Mouse (Mus musculus) cerebellum, adult 9-10 months (tissue): ENCODE data around the gene Prex1.
A peak's percentile ranks its signal among the peaks of the same experiment; 100 is the strongest.

Source experiments
- DNase-seq: peaks from one replicate; pipeline ENCODE4 v3.0.0; 2022

The Prex1 gene

GRCm38 (mm10) chr2:166658380-166658779, 55.3 kb downstream of the Prex1 start:
- DNase-seq = no peak

- no peak for DNase-seq
Measured at GRCm38 (mm10) chr2:166657451-166658011, 56.1 kb downstream of the Prex1 start.

GRCm38 (mm10) chr2:166656630-166657029, 57.0 kb downstream of the Prex1 start:
- DNase-seq = no peak

- no peak for DNase-seq
Measured at GRCm38 (mm10) chr2:166655727-166656520, 57.7 kb downstream of the Prex1 start.

GRCm38 (mm10) chr2:166655308-166655707, 58.3 kb downstream of the Prex1 start:
- no peak for DNase-seq

GRCm38 (mm10) chr2:166654875-166655274, 58.8 kb downstream of the Prex1 start:
- DNase-seq = no peak

- no peak for DNase-seq
Measured at GRCm38 (mm10) chr2:166653564-166653963, 60.1 kb downstream of the Prex1 start.

GRCm38 (mm10) chr2:166652672-166653071, 61.0 kb downstream of the Prex1 start:
- DNase-seq = no peak

- no peak for DNase-seq
Measured at GRCm38 (mm10) chr2:166651317-166652030, 62.2 kb downstream of the Prex1 start.

GRCm38 (mm10) chr2:166650414-166650813, 63.2 kb downstream of the Prex1 start:
- peak; percentile 31 for DNase-seq

- DNase-seq = no peak
Measured at GRCm38 (mm10) chr2:166647242-166647641, 66.4 kb downstream of the Prex1 start.

- DNase-seq = no peak
Measured at GRCm38 (mm10) chr2:166646434-166647088, 67.1 kb downstream of the Prex1 start.

- no peak for DNase-seq
Measured at GRCm38 (mm10) chr2:166644816-166645215, 68.8 kb downstream of the Prex1 start.

GRCm38 (mm10) chr2:166642581-166642987, 71.0 kb downstream of the Prex1 start:
- no peak for DNase-seq

GRCm38 (mm10) chr2:166639750-166640149, 73.9 kb downstream of the Prex1 start:
- no peak for DNase-seq

GRCm38 (mm10) chr2:166638947-166639641, 74.5 kb downstream of the Prex1 start:
- DNase-seq = no peak

- no peak for DNase-seq
Measured at GRCm38 (mm10) chr2:166638079-166638800, 75.4 kb downstream of the Prex1 start.

- DNase-seq = no peak
Measured at GRCm38 (mm10) chr2:166637673-166637990, 76.0 kb downstream of the Prex1 start.

- DNase-seq = peak; percentile 85
Measured at GRCm38 (mm10) chr2:166636867-166637672, 76.6 kb downstream of the Prex1 start.

GRCm38 (mm10) chr2:166635521-166635920, 78.1 kb downstream of the Prex1 start:
- DNase-seq = no peak
